Mouse (Mus musculus) left cerebral cortex, postnatal 36 days (tissue): Measurements from ENCODE around the gene Tmem45a. TPM values are rescaled to one million over a fixed set of nuclear protein-coding genes. Genes with fewer than 3 reads are reported as not detected.

Source experiments
- DNase-seq, 2 experiments: peaks; one replicate each; pipeline ENCODE4 v3.0.0; 2021 to 2022; ENCODE audit warnings: low spot score in 2 of 2, mixed read lengths in 1 of 2
- intact Hi-C: fragments of 180-260 bp; cut with DNase I; formaldehyde crosslinking; loops from one replicate; pipeline ENCODE4 v1.15.1; 2025
- total RNA-seq, 2 experiments: library from RNA; stranded (reverse); gene quantifications; 2 replicates each; pipeline ENCODE4 v1.2.3; 2021

Tmem45a gene
- total RNA-seq, 2 experiments from 2014 or later: 0.54 to 1.4 TPM

DNA sequence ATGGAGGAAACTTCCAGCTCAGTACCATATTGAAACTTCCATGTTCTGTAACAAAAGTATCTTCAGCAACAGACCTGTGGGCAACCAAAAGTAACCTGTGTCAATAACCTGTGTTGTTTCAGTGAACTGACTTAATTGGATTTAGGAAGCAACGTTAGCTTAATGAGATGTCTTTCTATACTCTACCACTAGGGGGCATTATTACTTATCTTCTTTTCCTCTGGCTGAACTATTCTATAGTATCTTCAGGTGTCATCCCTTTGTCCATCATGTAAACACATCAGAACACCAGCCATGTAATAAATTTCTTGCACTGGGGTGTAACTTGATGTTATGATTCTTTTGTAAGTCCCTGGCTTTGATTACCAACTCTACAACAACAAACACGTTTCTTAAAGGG is 85.5 kb downstream of the Tmem45a start:
- intact Hi-C loops: loop anchor here (1.0 kb wide), 1 partner anchor 120 kb away; no protein-coding TSS in a partner anchor
- no peak for DNase-seq

DNA sequence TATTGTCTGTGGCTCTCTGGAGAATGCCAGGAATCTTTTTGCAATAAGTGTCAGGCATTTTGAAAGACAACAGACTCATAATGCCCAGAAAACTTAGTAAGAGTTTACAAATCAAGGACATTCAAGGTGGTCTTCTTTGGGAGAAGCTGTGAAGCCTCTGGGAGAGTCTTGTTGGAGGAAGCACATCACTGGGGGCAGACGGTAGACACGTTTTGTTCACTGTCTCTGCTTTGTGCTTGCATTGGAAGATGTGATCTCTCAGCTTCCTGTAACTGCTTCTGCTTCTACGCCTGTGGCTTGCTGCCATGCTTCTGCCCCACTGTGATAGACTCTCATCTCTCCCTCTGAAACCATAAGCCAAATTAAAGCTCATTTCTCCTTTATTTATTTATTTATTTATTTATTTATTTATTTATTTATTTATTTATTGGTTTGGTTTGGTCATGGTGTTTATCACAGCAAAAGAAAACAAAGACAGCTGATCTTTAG is 86.4 kb downstream of the Tmem45a start:
- intact Hi-C loops: loop anchor here (1.0 kb wide), 1 partner anchor 121 kb away; no protein-coding TSS in a partner anchor
- no peak for DNase-seq

DNA sequence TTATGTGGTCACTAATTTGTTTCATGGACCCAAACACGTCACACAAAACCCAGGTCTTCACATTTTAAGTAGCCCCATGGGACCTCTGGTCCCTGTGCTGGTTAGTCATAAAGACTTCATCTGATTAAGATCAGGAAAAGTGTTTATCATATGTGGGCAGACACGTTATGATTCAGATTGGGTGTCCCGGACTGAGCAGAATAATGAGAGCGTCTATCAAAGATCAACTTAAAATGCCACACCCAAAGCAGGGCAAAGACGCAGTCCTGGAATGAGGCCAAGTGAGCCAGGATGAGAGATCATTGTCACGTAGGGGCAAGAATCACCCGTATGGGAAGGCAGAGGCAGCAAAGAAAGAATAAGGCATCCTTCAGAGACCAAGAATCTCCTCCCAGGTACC is 87.1 kb downstream of the Tmem45a start:
- no peak for DNase-seq
- intact Hi-C loops: no loop called here

DNA sequence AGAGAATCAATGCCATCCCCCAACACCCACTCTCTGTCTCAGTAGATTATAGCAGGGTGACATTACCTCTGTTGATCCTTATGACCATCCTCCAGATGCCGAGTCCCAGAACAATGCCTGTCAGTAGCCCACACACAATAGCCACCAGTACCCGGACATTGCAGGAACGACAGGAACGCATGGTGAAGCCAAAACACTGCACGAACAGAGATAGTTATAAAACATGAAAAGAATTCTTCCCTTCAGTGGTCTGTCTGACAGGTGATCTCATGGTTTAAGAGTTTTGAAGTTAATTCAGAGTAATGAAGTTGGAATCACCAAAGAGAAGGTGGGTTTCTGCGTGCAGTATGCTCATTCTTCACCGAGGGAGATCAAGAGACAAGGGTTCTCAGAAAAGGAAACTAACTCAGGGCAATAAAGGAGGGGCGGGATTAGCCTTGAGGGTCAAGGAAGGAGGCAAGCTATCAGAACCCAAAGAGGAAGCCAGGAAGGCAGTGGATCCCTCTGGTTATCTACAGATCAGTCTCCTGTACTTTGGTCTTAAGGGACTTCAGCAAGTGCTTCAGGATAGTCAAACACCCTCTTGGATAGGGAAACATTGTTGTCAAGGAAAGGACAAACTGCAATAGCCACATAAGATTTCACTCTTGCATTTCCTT is 90.4 kb downstream of the Tmem45a start, which contains the start of gene Adgrg7:
Gene Adgrg7, minus strand, starts transcription at position 375 of the 659 bp plus-strand sequence.
- intact Hi-C loops: no loop called here
- no peak for DNase-seq

DNA sequence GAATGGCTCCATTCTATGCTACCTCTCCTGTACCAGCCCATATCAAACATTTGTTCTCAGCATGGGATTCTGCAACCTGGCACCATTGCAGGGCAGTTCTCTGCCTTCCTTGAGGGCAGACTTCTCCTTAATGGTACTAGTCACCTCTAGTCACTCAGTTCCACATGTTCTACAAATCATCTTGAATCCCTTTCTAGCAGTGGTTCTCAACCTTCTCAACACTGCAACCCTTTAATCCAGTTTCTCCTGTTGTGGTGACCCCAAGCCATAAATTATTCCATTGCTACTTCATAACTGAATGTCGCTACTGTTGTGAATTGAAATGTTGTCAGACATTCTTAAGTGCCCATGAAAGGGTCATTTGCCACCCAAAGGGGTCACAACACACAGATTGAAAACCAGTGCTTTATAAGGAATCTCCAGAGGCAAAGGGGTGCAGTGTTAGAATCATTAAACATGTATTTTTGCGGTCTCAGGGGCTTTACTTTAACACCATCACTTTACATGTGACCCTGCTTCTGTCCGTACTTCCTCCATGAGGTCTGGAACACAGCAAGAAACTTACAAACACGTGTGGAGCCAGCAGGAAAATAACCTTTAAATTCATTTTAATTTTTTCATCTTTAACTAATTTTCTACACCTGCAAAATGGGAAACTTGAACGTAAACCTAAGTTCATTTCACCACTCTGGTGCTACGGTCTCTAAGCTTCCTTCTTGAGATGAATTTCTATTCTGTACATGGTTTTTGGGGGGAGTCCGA is 91.4 kb downstream of the Tmem45a start:
- no peak for DNase-seq
- intact Hi-C loops: no loop called here

DNA sequence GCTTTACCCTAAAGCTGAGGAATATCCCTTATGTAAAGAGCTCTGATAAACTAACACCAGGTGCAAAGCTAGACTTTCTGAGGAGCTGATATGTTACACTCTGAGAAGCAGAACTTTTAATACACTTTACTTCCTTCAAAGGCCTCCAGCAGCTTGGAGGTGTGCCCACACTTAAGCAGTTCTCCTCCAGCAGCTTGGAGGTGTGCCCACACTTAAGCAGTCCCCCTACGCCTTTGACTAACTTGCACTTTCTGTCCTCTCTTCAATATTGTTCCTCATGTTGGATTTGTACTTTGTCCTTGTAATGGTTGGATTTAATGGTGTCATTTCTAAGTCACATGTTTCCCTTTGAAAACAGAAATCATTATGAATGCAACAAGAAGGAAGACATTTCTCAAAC is 92.2 kb downstream of the Tmem45a start:
- intact Hi-C loops: no loop called here
- no peak for DNase-seq

DNA sequence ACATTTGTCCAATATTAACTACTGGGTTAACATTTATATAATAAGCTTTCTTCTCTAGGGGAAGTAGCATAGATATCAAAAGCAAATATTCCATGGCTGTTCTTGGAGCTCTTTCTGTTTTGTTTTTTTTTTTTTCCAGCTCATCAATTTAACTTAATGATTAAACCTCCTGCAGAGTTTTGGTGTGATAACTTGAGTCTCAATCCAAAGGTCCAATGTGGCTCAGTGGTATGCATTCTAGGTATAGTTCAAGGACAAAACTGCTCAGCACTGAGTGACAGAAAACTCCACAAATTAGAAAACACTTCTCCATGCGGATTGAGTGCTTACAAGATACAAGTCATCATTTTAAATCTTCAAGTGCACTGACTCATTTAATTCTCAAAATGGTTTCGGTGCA is 100.0 kb downstream of the Tmem45a start:
- intact Hi-C loops: no loop called here
- no peak for DNase-seq

DNA sequence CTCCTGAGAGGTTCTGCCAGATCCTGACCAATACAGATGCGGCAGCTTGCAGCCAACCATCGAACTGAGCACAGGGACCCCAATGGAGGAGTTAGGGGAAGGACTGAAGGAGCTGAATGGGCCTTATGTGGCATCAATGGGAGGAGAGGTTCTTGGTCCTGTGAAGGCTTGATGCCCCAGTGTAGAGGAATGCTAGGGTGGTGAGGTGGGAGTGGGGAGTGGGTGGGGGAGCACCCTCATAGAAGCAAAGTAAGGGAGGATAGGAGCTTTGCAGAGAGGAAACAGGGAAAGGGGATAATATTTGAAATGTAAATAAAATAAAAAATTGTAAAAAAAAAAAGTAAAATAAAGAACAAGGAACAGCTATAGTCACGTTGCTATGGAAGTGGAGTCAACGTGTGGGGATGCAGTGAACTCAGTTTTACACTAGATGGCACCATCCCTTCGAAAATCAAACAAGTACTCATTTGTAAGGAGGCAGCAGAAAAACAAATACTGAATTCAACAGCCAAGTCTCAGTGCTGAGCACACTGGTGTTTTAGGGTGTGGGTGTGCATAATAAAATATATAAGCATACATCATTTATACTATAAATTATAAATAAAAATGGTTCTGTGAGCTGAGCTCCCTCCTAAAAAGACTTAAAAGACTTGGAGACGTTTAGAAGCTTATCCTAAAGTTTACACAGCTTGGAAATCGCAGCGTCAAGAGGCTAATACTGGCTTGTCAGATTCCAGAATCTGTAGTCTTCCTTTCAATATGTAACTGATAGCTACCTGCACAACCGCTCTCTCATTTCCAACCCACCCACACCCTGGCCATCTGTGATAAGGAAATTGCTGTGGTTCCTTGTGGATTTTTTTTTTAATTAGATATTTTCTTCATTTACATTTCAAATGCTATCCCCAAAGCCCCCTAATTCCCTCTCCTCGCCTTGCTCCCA is 114.5 kb downstream of the Tmem45a start:
- intact Hi-C loops: loop anchor here (1.0 to 5.0 kb wide), 3 partner anchors 149 to 396 kb away; partner anchors contain the start of gene Nit2
- DNase-seq: peak; percentile 26 to 42

Other genes with a start within 250 kb of the Tmem45a start
- gene Tfg, start 168.7 kb downstream of the Tmem45a start, total RNA-seq: 10 to 100 TPM; 55.0 to 56.6 TPM
- gene Adgrg7, start 90.3 kb downstream of the Tmem45a start, total RNA-seq: not detected
- 1 to 10 TPM; 3.1 to 3.7 TPM for gene Lnp1, start 41.9 kb upstream of the Tmem45a start, total RNA-seq
- under 1 TPM in 1 of 2 experiments, not detected in 1; 0.22 TPM for gene Tmem45a2, start 185.2 kb upstream of the Tmem45a start, total RNA-seq
- 10 to 100 TPM; 97.4 to 99.5 TPM for gene Tomm70a, start 235.5 kb upstream of the Tmem45a start, total RNA-seq